Mouse (Mus musculus) myocyte (in vitro differentiated cells): ENCODE data around the gene Abhd15. TPM values are rescaled to one million over a fixed set of nuclear protein-coding genes. Genes with fewer than 3 reads are reported as not detected.

Source experiments
- H3K27me3 ChIP-seq: one replicate; pipeline ENCODE4 v1.6.1; 2011; ENCODE audit not compliant: control insufficient read depth, insufficient read depth, insufficient read length
- H3K36me3 ChIP-seq: one replicate; pipeline ENCODE4 v1.6.1; 2011; ENCODE audit not compliant: control insufficient read depth, insufficient read depth
- H3K4me2 ChIP-seq: one replicate; pipeline ENCODE4 v1.6.1; 2011; ENCODE audit warnings: low read depth, control low read depth
- H3K4me3 ChIP-seq: one replicate; pipeline ENCODE4 v1.5.1; 2011; ENCODE audit warnings: mild to moderate bottlenecking, control low read depth, moderate library complexity
- H3K79me2 ChIP-seq: one replicate; pipeline ENCODE4 v1.6.1; 2011; ENCODE audit not compliant: control insufficient read depth, insufficient read depth
- H3ac ChIP-seq: one replicate; pipeline ENCODE4 v1.6.1; 2011; ENCODE audit not compliant: control insufficient read depth, insufficient read length
- CEBPB ChIP-seq: IDR thresholded peaks from 2 replicates; pipeline ENCODE4 v1.6.1; 2011; ENCODE audit warnings: mild to moderate bottlenecking, moderate library complexity; ENCODE audit not compliant: poor library complexity, insufficient read depth, severe bottlenecking
- MYOG ChIP-seq, 3 experiments: IDR thresholded peaks; one replicate each; pipeline ENCODE4 v1.6.1; 2011; ENCODE audit warnings: control low read depth in 2 of 3, low read depth in 2 of 3, mild to moderate bottlenecking in 2 of 3; ENCODE audit not compliant: insufficient read length in 2 of 3, control insufficient read depth in 1 of 3, insufficient read depth in 1 of 3
- polyA plus RNA-seq: library from polyadenylated mRNA; unstranded; fragments of >200 nt; fragmentation: generic; extraction: Trizol; gene quantifications from one replicate; pipeline ENCODE4 v1.2.1, GENCODE M21; 2012; ENCODE audit warnings: missing spikeins

The Abhd15 gene
- polyA plus RNA-seq, 1 experiment, result 1.4 TPM

GRCm38 (mm10) chr11:77585201-77585600 is 70.3 kb downstream of the Abhd15 start:
- Histone ChIP-seq H3K79me2 (peaks cover 72% of the 10 kb centered on the region), H3K27me3 (no peaks in the 10 kb centered on the region), H3K4me3 (no peak overlapping the region), H3K36me3 (peaks cover 51% of the 10 kb centered on the region), H3K4me2 (peak overlapping the region; percentile 39), H3ac (no peak overlapping the region)
- no peak for TF ChIP-seq CEBPB
- peak in 1 of 3 experiments; percentile 35 for TF ChIP-seq MYOG (IDR thresholded peaks at IDR 0.05; ENCODE audit: control insufficient read depth in 1 of 3, insufficient read depth in 1 of 3, insufficient read length in 2 of 3, low read depth in 2 of 3)

Other genes starting within 250 kb of the Abhd15 start
- gene Coro6, start 52.7 kb upstream of the Abhd15 start, polyA plus RNA-seq, result 50.6 TPM
- gene Ankrd13b, start 25.4 kb upstream of the Abhd15 start, polyA plus RNA-seq, result 46.0 TPM
- 53.9 TPM for gene Git1, start 21.6 kb upstream of the Abhd15 start, polyA plus RNA-seq
- gene Trp53i13, start 859 bp downstream of the Abhd15 start, polyA plus RNA-seq, result 23.7 TPM
- not detected for gene Gm10392, start 4.1 kb downstream of the Abhd15 start, polyA plus RNA-seq
- 9.2 TPM for gene Taok1, start 92.7 kb downstream of the Abhd15 start, polyA plus RNA-seq
- 9.3 TPM for gene Nufip2, start 171.0 kb downstream of the Abhd15 start, polyA plus RNA-seq
- not detected for gene Cryba1, start 210.2 kb downstream of the Abhd15 start, polyA plus RNA-seq
- 169 TPM for gene Myo18a, start 248.1 kb downstream of the Abhd15 start, polyA plus RNA-seq